Mouse (Mus musculus) intestine, postnatal 0 days (tissue): ENCODE results near the gene Atp8b3. TPM values are rescaled to one million over a fixed set of nuclear protein-coding genes. Genes with fewer than 3 reads are reported as not detected.
A peak's percentile ranks its signal among the peaks of the same experiment; 100 is the strongest.

ENCODE experiments used
- ATAC-seq: fragments of 200-750 bp; cut with Nextera tagmentation; 2 replicates; pipeline ENCODE4 v1.8.0; 2017; ENCODE audit warnings: mild to moderate bottlenecking, moderate TSS enrichment, moderate library complexity
- H3K27ac ChIP-seq: fragments of 300-500 bp; sonication (generic); 2 replicates; pipeline ENCODE4 v1.5.1; 2014; ENCODE audit warnings: mild to moderate bottlenecking, low read depth, low read length, moderate library complexity
- H3K27me3 ChIP-seq: fragments of 300-500 bp; sonication (generic); replicated peaks from 2 replicates; pipeline ENCODE4 v1.6.1; 2014; ENCODE audit warnings: low read length, mixed read lengths; ENCODE audit not compliant: control insufficient read depth, insufficient read depth
- H3K36me3 ChIP-seq: fragments of 300-500 bp; sonication (generic); 2 replicates; pipeline ENCODE4 v1.6.1; 2014; ENCODE audit warnings: mild to moderate bottlenecking, moderate library complexity; ENCODE audit not compliant: control insufficient read depth, insufficient read depth
- H3K4me1 ChIP-seq: fragments of 300-500 bp; sonication (generic); replicated peaks from 2 replicates; pipeline ENCODE4 v1.6.1; 2014; ENCODE audit warnings: antibody characterized with exemption, low read length, mixed read lengths; ENCODE audit not compliant: control insufficient read depth, insufficient read depth
- H3K4me2 ChIP-seq: fragments of 300-500 bp; sonication (generic); replicated peaks from 2 replicates; pipeline ENCODE4 v1.6.1; 2014; ENCODE audit warnings: low read depth, mild to moderate bottlenecking, moderate library complexity
- H3K4me3 ChIP-seq: fragments of 300-500 bp; sonication (generic); 2 replicates; pipeline ENCODE4 v1.5.1; 2014; ENCODE audit warnings: low read depth, low read length
- H3K9ac ChIP-seq: fragments of 300-500 bp; sonication (generic); 2 replicates; pipeline ENCODE4 v1.6.1; 2014; ENCODE audit warnings: mild to moderate bottlenecking, low read depth, low read length
- H3K9me3 ChIP-seq: fragments of 300-500 bp; sonication (generic); 2 replicates; pipeline ENCODE4 v1.6.1; 2016; ENCODE audit warnings: mixed run types; ENCODE audit not compliant: control insufficient read depth
- CTCF ChIP-seq: sonication (generic); IDR thresholded peaks from 2 replicates; pipeline ENCODE4 v1.5.1; 2016; ENCODE audit warnings: low read depth, mild to moderate bottlenecking, control low read depth, antibody characterized with exemption, moderate library complexity
- WGBS: fragments of 180-500 bp; shearing (Covaris S2); extraction: QIAGEN DNeasy Blood & Tissue Kit; methylation state at CpG from one replicate; pipeline ENCODE4 v1.1.7; 2014; 5-methylcytosine and 5-hydroxymethylcytosine counted together
- polyA plus RNA-seq: library from polyadenylated mRNA; unstranded; fragments of >200 nt; fragmentation: Nextera tagmentation; extraction: Ambion mirVana; gene quantifications from 2 replicates; pipeline ENCODE4 v1.2.1, GENCODE M21; 2015

Gene Atp8b3
- polyA plus RNA-seq, 1 experiment from 2014 or later: 0.03 TPM

GRCm38 (mm10) chr10:80561116-80561944 is 22.4 kb upstream of the Atp8b3 start, which contains the start of gene Rexo1:
Rexo1 (minus strand) TSS chr10:80561560.
- H3K9me3 ChIP-seq: no peaks in the 10 kb centered on the region
- peak; percentile 89 for TF ChIP-seq CTCF
- peak; percentile 79 for ATAC-seq

GRCm38 (mm10) chr10:80560621-80561020 is 21.7 kb upstream of the Atp8b3 start:
- no peaks in the 10 kb centered on the region for H3K27me3 ChIP-seq
- H3K9me3 ChIP-seq: no peaks in the 10 kb centered on the region
- ATAC-seq: peak; percentile 48
- no peaks in the 10 kb centered on the region for H3K36me3 ChIP-seq
- no peak for TF ChIP-seq CTCF
- H3K4me3 ChIP-seq: peak overlapping the region; percentile 100
- WGBS: 0% methylated on average over 13 of the region's 13 CpGs
- H3K4me2 ChIP-seq: peak overlapping the region; percentile 75
- 0 out of 2 replicates have a peak, but pooled peaks cover 6% of the 10 kb centered on the region for H3K4me1 ChIP-seq
- peak overlapping the region; percentile 99 for H3K9ac ChIP-seq
- H3K27ac ChIP-seq: peak overlapping the region; percentile 89

More at GRCm38 (mm10) chr10:80561116-80561944, 22.4 kb upstream of the Atp8b3 start, which contains the start of gene Rexo1:
- Histone ChIP-seq H3K27me3 (no peaks in the 10 kb centered on the region), H3K9ac (peak within 1 kb of the TSS; percentile 99), H3K4me1 (0 out of 2 replicates have a peak, but pooled peaks cover 6% of the 10 kb centered on the region), H3K4me3 (peak within 1 kb of the TSS; percentile 100), H3K4me2 (peak within 1 kb of the TSS; percentile 75), H3K36me3 (no peaks in the 10 kb centered on the region), H3K27ac (peak within 1 kb of the TSS; percentile 89)
- under 1% methylated on average over 67 of the region's 72 CpGs for WGBS

- ATAC-seq: no peak
- no peak for TF ChIP-seq CTCF
Observed at GRCm38 (mm10) chr10:80559431-80559830, 20.5 kb upstream of the Atp8b3 start.

GRCm38 (mm10) chr10:80557346-80557965 is 18.5 kb upstream of the Atp8b3 start:
- ATAC-seq: no peak
- TF ChIP-seq CTCF: peak; percentile 83
- Histone ChIP-seq H3K9me3 (no peaks in the 10 kb centered on the region), H3K4me3 (no peak overlapping the region), H3K4me2 (no peak overlapping the region), H3K36me3 (no peaks in the 10 kb centered on the region; the same call in 1 of the 2 replicates), H3K27me3 (no peaks in the 10 kb centered on the region), H3K27ac (no peak overlapping the region), H3K9ac (no peak overlapping the region), H3K4me1 (0 out of 2 replicates have a peak, but pooled peaks cover 6% of the 10 kb centered on the region)
- WGBS: 39% methylated on average over 5 of the region's 5 CpGs

More at GRCm38 (mm10) chr10:80559431-80559830, 20.5 kb upstream of the Atp8b3 start:
- peak overlapping the region; percentile 75 for H3K4me2 ChIP-seq
- 0 out of 2 replicates have a peak, but pooled peaks cover 6% of the 10 kb centered on the region for H3K4me1 ChIP-seq
- H3K9ac ChIP-seq: no peak overlapping the region
- H3K9me3 ChIP-seq: no peaks in the 10 kb centered on the region
- H3K36me3 ChIP-seq: no peaks in the 10 kb centered on the region; the same call in 1 of the 2 replicates
- H3K27me3 ChIP-seq: no peaks in the 10 kb centered on the region
- no peak overlapping the region for H3K4me3 ChIP-seq
- WGBS: 87% methylated on average over 7 of the region's 7 CpGs
- no peak overlapping the region for H3K27ac ChIP-seq

GRCm38 (mm10) chr10:80553997-80554396 is 15.1 kb upstream of the Atp8b3 start:
- no peaks in the 10 kb centered on the region for H3K4me1 ChIP-seq
- no peak overlapping the region for H3K4me3 ChIP-seq
- H3K4me2 ChIP-seq: no peak overlapping the region
- peaks cover 18% of the 10 kb centered on the region; the same call in 1 of the 2 replicates for H3K36me3 ChIP-seq
- no peak for ATAC-seq
- H3K9me3 ChIP-seq: no peaks in the 10 kb centered on the region
- no peak overlapping the region for H3K27ac ChIP-seq
- 89% methylated on average over 6 of the region's 6 CpGs for WGBS
- no peak for TF ChIP-seq CTCF
- no peak overlapping the region for H3K9ac ChIP-seq
- H3K27me3 ChIP-seq: no peaks in the 10 kb centered on the region

GRCm38 (mm10) chr10:80553575-80553974 is 14.7 kb upstream of the Atp8b3 start:
- no peaks in the 10 kb centered on the region for H3K9me3 ChIP-seq
- no peak overlapping the region for H3K4me2 ChIP-seq
- no peaks in the 10 kb centered on the region for H3K4me1 ChIP-seq
- H3K27me3 ChIP-seq: no peaks in the 10 kb centered on the region
- 67% methylated on average over 8 of the region's 8 CpGs for WGBS
- no peak overlapping the region for H3K4me3 ChIP-seq
- peaks cover 22% of the 10 kb centered on the region; the same call in 1 of the 2 replicates for H3K36me3 ChIP-seq
- H3K27ac ChIP-seq: no peak overlapping the region
- ATAC-seq: no peak
- no peak for TF ChIP-seq CTCF
- no peak overlapping the region for H3K9ac ChIP-seq
